Mouse (Mus musculus) adrenal gland, adult 2 months (tissue): Measurements from ENCODE around the gene Xlr3b. TPM values are rescaled to one million over a fixed set of nuclear protein-coding genes. Genes with fewer than 3 reads are reported as not detected.
"Not testable (repeated sequence)": the region's sequence is repeated elsewhere in the genome, so short reads cannot be mapped to it uniquely, and the experiment has no call there.

Source experiments
- DNase-seq: peaks from one replicate; pipeline ENCODE4 v3.0.0; 2021
- long read RNA-seq: library from polyadenylated mRNA; stranded (forward); transcript quantifications from one replicate; pipeline ENCODE4 v2.0.0, GENCODE M21; 2021
- polyA plus RNA-seq: library from polyadenylated mRNA; depleted of rRNA; stranded (reverse); fragments of >200 nt; gene quantifications from 2 replicates; pipeline ENCODE4 v1.2.3, GENCODE M21; 2012; rRNA removed
- total RNA-seq, 2 experiments: library from RNA; stranded (reverse); gene quantifications; 2 replicates each; pipeline ENCODE4 v1.2.3; 2021

The Xlr3b gene
- 10 to 100 TPM in 1 of 2 experiments, 1 to 10 TPM in 1; 1.8 to 10.8 TPM for total RNA-seq
- 0.17 and 0.19 TPM in 2 replicates for polyA plus RNA-seq
- long read RNA-seq, transcript Xlr3b-201 (9 exons, 1,564 nt): major isoform, 7 of 12 reads
- long read RNA-seq, partial matches to known transcripts: 1 of 12 reads
- long read RNA-seq, other reads (novel, unspliced or antisense): 4 of 12 reads

- DNase-seq: peak; percentile 4
Observed at GRCm38 (mm10) chrX:73191934-73192333, at the start of gene Xlr3b. TSS of gene Xlr3b (plus strand) at chrX:73192207.

- not testable (repeated sequence) for DNase-seq
Observed at GRCm38 (mm10) chrX:73143218-73143618, 48.8 kb upstream of the Xlr3b start.

GRCm38 (mm10) chrX:73148496-73148895 lies 43.5 kb upstream of the Xlr3b start, which contains the start of gene Xlr5b:
TSS of gene Xlr5b (plus strand) at chrX:73148796.
- DNase-seq: not testable (repeated sequence)

- DNase-seq: not testable (repeated sequence)
Observed at GRCm38 (mm10) chrX:73149350-73149749, 42.7 kb upstream of the Xlr3b start, which contains the start of gene DXBay18. TSS of gene DXBay18 (minus strand) at chrX:73149450.

- not testable (repeated sequence) for DNase-seq
Observed at GRCm38 (mm10) chrX:73176889-73177288, 15.1 kb upstream of the Xlr3b start, which contains the start of gene Spin2d. TSS of gene Spin2d (minus strand) at chrX:73176989.

- not testable (repeated sequence) for DNase-seq
Observed at GRCm38 (mm10) chrX:73213819-73214564, 22.0 kb downstream of the Xlr3b start, which contains the start of gene Xlr4b. TSS of gene Xlr4b (plus strand) at chrX:73214333.

- no peak for DNase-seq
Observed at GRCm38 (mm10) chrX:73225365-73225764, 33.4 kb downstream of the Xlr3b start.

GRCm38 (mm10) chrX:73227914-73228605 lies 36.1 kb downstream of the Xlr3b start, which contains the start of gene F8a:
TSS of gene F8a (plus strand) at chrX:73228291.
- DNase-seq: peak; percentile 89

GRCm38 (mm10) chrX:73228606-73229214 lies 36.7 kb downstream of the Xlr3b start:
- DNase-seq: peak; percentile 74

GRCm38 (mm10) chrX:73229288-73229687 lies 37.3 kb downstream of the Xlr3b start:
- no peak for DNase-seq

- DNase-seq: not testable (repeated sequence)
Observed at GRCm38 (mm10) chrX:73242821-73243325, 50.9 kb downstream of the Xlr3b start, which contains the start of gene Xlr4c. TSS of gene Xlr4c (minus strand) at chrX:73243130.

Other genes starting within 250 kb of the Xlr3b start
- 1 to 10 TPM; 2.4 to 3.6 TPM for gene Zfp185, start 204.9 kb upstream of the Xlr3b start, total RNA-seq
- 2.4 and 2.5 TPM in 2 replicates for gene Zfp185, start 204.9 kb upstream of the Xlr3b start, polyA plus RNA-seq
- under 1 TPM; 0.24 to 0.32 TPM for gene Pnma5, start 155.1 kb upstream of the Xlr3b start, total RNA-seq
- gene Pnma5, start 155.1 kb upstream of the Xlr3b start, polyA plus RNA-seq: not detected in 2 replicates
- under 1 TPM; 0.14 to 0.41 TPM for gene Pnma3, start 127.4 kb upstream of the Xlr3b start, total RNA-seq
- 0.17 and 0.19 TPM in 2 replicates for gene Pnma3, start 127.4 kb upstream of the Xlr3b start, polyA plus RNA-seq
- 1 to 10 TPM in 1 of 2 experiments, not detected in 1; 2.0 TPM for gene Xlr4a, start 109.7 kb upstream of the Xlr3b start, total RNA-seq
- gene Xlr4a, start 109.7 kb upstream of the Xlr3b start, polyA plus RNA-seq: not detected in 2 replicates
- 1 to 10 TPM in 1 of 2 experiments, not detected in 1; 3.5 TPM for gene Xlr3a, start 95.1 kb upstream of the Xlr3b start, total RNA-seq
- gene Xlr3a, start 95.1 kb upstream of the Xlr3b start, polyA plus RNA-seq: 0.92 TPM in 1 of 2 replicates, not detected in the other
- not detected for gene Gm14685, start 75.2 kb upstream of the Xlr3b start, total RNA-seq
- not detected in 2 replicates for gene Gm14685, start 75.2 kb upstream of the Xlr3b start, polyA plus RNA-seq
- gene Xlr5b, start 43.4 kb upstream of the Xlr3b start, total RNA-seq: not detected
- gene Xlr5b, start 43.4 kb upstream of the Xlr3b start, polyA plus RNA-seq: not detected in 2 replicates
- under 1 TPM; 0.12 to 0.31 TPM for gene DXBay18, start 42.8 kb upstream of the Xlr3b start, total RNA-seq
- gene DXBay18, start 42.8 kb upstream of the Xlr3b start, polyA plus RNA-seq: not detected in 2 replicates
- gene Spin2d, start 15.2 kb upstream of the Xlr3b start, total RNA-seq: not detected
- gene Spin2d, start 15.2 kb upstream of the Xlr3b start, polyA plus RNA-seq: not detected in 2 replicates
- gene Xlr4b, start 22.1 kb downstream of the Xlr3b start, total RNA-seq: 1 to 10 TPM in 1 of 2 experiments, under 1 TPM in 1; 0.61 to 1.1 TPM
- gene Xlr4b, start 22.1 kb downstream of the Xlr3b start, polyA plus RNA-seq: 0.06 TPM in 1 of 2 replicates, not detected in the other
- gene F8a, start 36.1 kb downstream of the Xlr3b start, total RNA-seq: 10 to 100 TPM in 1 of 2 experiments, 1 to 10 TPM in 1; 8.0 to 11.8 TPM
- 50.8 and 53.5 TPM in 2 replicates for gene F8a, start 36.1 kb downstream of the Xlr3b start, polyA plus RNA-seq
- 1 to 10 TPM in 1 of 2 experiments, not detected in 1; 1.7 TPM for gene Xlr4c, start 50.9 kb downstream of the Xlr3b start, total RNA-seq
- gene Xlr4c, start 50.9 kb downstream of the Xlr3b start, polyA plus RNA-seq: not detected in 2 replicates
- under 1 TPM in 1 of 2 experiments, not detected in 1; 0.32 TPM for gene Xlr3c, start 73.2 kb downstream of the Xlr3b start, total RNA-seq
- not detected in 2 replicates for gene Xlr3c, start 73.2 kb downstream of the Xlr3b start, polyA plus RNA-seq
- under 1 TPM in 1 of 2 experiments, not detected in 1; 0.49 TPM for gene Xlr5a, start 100.8 kb downstream of the Xlr3b start, total RNA-seq
- not detected in 2 replicates for gene Xlr5a, start 100.8 kb downstream of the Xlr3b start, polyA plus RNA-seq
- gene Xlr5c, start 100.8 kb downstream of the Xlr3b start, total RNA-seq: not detected
- 0.25 TPM in 1 of 2 replicates, not detected in the other for gene Xlr5c, start 100.8 kb downstream of the Xlr3b start, polyA plus RNA-seq
- gene Gm45015, start 144.6 kb downstream of the Xlr3b start, total RNA-seq: not detected
- not detected in 2 replicates for gene Gm45015, start 144.6 kb downstream of the Xlr3b start, polyA plus RNA-seq
- 10 to 100 TPM; 14.7 to 17.0 TPM for gene Zfp275, start 150.4 kb downstream of the Xlr3b start, total RNA-seq
- 10.7 and 12.5 TPM in 2 replicates for gene Zfp275, start 150.4 kb downstream of the Xlr3b start, polyA plus RNA-seq
- not detected for gene Gm18336, start 206.5 kb downstream of the Xlr3b start, total RNA-seq
- 0.03 TPM in 1 of 2 replicates, not detected in the other for gene Gm18336, start 206.5 kb downstream of the Xlr3b start, polyA plus RNA-seq
- gene Zfp92, start 218.9 kb downstream of the Xlr3b start, total RNA-seq: under 1 TPM; 0.26 to 0.38 TPM
- gene Zfp92, start 218.9 kb downstream of the Xlr3b start, polyA plus RNA-seq: 0.10 and 0.11 TPM in 2 replicates
- not detected for gene Trex2, start 243.1 kb downstream of the Xlr3b start, total RNA-seq
- gene Trex2, start 243.1 kb downstream of the Xlr3b start, polyA plus RNA-seq: 0.13 TPM in 1 of 2 replicates, not detected in the other